Mouse (Mus musculus) ES-E14 (cell line): ENCODE measurements at regions not wholly inside any gene's neighbourhood (a gene's known extent, or its start where the extent isn't known, plus 50 kb on each side); places are given as distances from the start of the nearest gene placed in this dataset.

Experiments used
- HCFC1 ChIP-seq: IDR thresholded peaks from 2 replicates; pipeline ENCODE4 v1.6.1; 2012; ENCODE audit warnings: low read length, inconsistent platforms, borderline replicate concordance; ENCODE audit not compliant: insufficient read depth
- ZC3H11A ChIP-seq: IDR thresholded peaks from 2 replicates; pipeline ENCODE4 v1.6.1; 2012; ENCODE audit warnings: low read depth, mild to moderate bottlenecking, inconsistent platforms, low read length, borderline replicate concordance
- ZNF384 ChIP-seq: IDR thresholded peaks from 2 replicates; pipeline ENCODE4 v1.6.1; 2012; ENCODE audit warnings: low read depth, low read length, inconsistent platforms

- TF ChIP-seq ZC3H11A (no peak), HCFC1 (no peak), ZNF384 (no peak)
Observed at GRCm38 (mm10) chr4:34209179-34209896, 159.3 kb upstream of the Spaca1 start.
